Mouse (Mus musculus): ENCODE measurements around the gene Dnttip2.

- TF ChIP-seq CTCF (IDR thresholded peaks at IDR 0.05; ENCODE audit: extremely low read depth, insufficient read depth, insufficient read length, insufficient replicate concordance) (no peak), POLR2A (IDR thresholded peaks at IDR 0.05; ENCODE audit: low read depth, low read length) (no peak)
Measured at GRCm38 (mm10) chr3:122247768-122248100, 26.5 kb upstream of the Dnttip2 start.
